Mouse (Mus musculus) lung, postnatal 0 days (tissue): ENCODE data around the gene Grifin.

Experiments
- CTCF ChIP-seq: IDR thresholded peaks from 2 replicates; pipeline ENCODE4 v1.5.1; 2016; ENCODE audit warnings: antibody characterized with exemption, mild to moderate bottlenecking
- EP300 ChIP-seq: IDR thresholded peaks from 2 replicates; pipeline ENCODE4 v1.6.1; 2016; ENCODE audit warnings: antibody characterized with exemption, mild to moderate bottlenecking, control low read depth

DNA sequence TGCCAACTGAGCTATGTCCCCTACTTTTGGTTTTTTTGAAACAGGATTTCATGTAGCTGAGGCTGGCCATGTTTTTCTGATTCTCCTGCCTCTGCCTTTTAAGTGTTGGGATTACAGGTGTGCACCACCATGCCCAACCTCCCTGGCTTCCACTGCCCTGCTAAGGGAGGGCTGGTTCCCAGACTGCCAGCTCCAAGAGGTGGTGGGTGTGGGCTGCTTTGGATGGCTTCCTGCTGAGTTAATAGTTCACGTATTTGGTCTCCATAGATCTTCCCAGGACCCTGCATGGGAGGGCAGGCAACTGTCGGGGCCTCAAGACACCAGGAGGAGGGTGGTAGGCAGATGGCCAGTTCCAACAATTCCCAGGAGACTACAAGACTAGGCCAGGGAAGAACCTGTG lies 37.7 kb upstream of the Grifin start:
- no peak for TF ChIP-seq CTCF
- TF ChIP-seq EP300: no peak
